Mouse (Mus musculus): ENCODE data around the gene Ftcd. TPM values are rescaled to one million over a fixed set of nuclear protein-coding genes. Genes with fewer than 3 reads are reported as not detected.

Gene Ftcd
- not detected in 2 replicates for total RNA-seq (2017)

DNA sequence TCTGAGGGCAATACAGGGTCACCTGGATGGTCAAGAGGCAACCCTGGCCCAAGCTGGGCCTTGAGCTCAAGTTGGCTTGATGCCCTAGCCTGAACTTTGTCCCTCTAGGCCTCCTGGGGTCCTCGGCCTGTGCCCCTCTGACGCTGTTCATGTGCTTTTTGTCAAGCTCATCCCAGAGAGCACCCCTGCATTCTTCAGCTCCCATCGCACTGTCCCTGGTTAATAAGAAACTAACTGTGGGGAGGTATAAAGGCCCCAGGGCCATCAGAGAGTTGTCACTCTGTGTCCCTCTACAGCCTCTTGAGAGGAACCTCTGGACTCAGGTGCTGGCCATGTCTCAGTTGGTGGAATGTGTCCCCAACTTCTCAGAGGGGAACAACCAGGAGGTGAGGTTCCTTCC, at the start of gene Ftcd:
Gene Ftcd (plus strand): TSS at position 275 of the 400 bp plus-strand sequence.
- no peak for ATAC-seq (replicated peaks; ENCODE audit: low read depth, poor library complexity, severe bottlenecking)

- no peak; the same call in 1 of the 2 replicates for ATAC-seq (replicated peaks; ENCODE audit: low read depth, poor library complexity, severe bottlenecking)
Observed at GRCm38 (mm10) chr10:76530922-76531321, 44.5 kb upstream of the Ftcd start.

- peak; percentile 94 for ATAC-seq (replicated peaks; ENCODE audit: low read depth, poor library complexity, severe bottlenecking)
Observed at GRCm38 (mm10) chr10:76531375-76531774, 44.1 kb upstream of the Ftcd start, which contains the start of gene Lss. Lss (plus strand) TSS chr10:76531588.

- no peak for ATAC-seq (replicated peaks; ENCODE audit: low read depth, poor library complexity, severe bottlenecking)
Observed at GRCm38 (mm10) chr10:76531828-76532227, 43.6 kb upstream of the Ftcd start.

GRCm38 (mm10) chr10:76535526-76535925, 39.9 kb upstream of the Ftcd start:
- ATAC-seq (replicated peaks; ENCODE audit: low read depth, poor library complexity, severe bottlenecking): no peak

DNA sequence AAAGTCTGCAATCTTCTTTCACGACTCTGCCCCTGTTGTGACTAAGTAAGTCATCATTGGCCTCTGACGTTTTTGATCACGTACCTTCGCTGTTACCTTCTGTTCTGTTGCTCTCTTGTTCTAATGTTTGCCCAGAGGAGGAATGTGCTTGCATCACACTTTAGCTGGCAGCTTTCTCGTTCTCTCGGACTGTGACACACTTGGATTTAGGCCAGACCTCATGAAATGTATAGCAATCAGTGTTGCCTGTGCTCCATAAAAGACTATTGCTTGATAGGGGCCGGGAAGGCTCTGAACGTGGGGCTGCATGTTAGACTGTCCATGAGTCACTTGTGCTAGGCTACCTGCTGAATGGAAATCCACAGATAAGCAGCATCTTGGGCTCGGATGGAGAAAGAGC, 37.8 kb upstream of the Ftcd start:
- no peak for ATAC-seq (replicated peaks; ENCODE audit: low read depth, poor library complexity, severe bottlenecking)

DNA sequence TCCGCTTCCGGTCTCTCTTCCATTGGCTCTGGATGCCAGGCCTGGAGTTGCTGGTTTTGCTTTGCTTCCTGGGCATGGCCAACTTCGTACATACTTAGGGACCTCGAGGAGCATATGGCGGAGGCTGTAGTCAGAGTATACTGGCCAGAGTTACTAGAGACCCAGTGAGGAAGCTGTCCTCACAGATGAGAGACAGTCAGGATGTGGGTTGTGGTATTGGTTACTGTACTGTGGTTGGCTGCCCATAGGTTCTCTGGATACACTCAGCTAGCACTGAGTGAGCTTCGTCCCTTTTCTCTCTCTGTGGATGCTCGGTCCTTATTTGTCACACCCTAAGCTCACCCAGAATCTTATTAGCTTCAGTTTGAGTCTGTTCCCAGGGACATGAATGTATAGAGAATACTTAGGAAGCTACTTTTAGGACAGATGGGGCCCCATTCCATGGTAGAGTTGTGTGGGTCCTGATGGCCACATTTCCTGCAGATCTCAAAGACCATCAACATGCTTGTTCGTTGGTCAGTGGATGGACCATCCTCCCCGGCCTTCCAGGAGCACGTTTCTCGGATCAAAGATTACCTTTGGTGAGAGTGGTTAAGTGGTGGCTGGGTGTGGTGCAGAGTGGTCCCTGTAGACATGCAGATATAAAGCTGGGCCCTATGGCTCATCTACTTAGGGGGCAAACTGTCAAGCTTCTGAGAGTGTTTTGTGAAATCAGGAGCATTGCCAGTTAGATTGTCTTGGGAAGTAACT, 33.9 kb upstream of the Ftcd start:
- ATAC-seq (replicated peaks; ENCODE audit: low read depth, poor library complexity, severe bottlenecking): peak; percentile 91

- peak; percentile 66 for ATAC-seq (replicated peaks; ENCODE audit: low read depth, poor library complexity, severe bottlenecking)
Observed at GRCm38 (mm10) chr10:76542636-76543375, 32.6 kb upstream of the Ftcd start.

DNA sequence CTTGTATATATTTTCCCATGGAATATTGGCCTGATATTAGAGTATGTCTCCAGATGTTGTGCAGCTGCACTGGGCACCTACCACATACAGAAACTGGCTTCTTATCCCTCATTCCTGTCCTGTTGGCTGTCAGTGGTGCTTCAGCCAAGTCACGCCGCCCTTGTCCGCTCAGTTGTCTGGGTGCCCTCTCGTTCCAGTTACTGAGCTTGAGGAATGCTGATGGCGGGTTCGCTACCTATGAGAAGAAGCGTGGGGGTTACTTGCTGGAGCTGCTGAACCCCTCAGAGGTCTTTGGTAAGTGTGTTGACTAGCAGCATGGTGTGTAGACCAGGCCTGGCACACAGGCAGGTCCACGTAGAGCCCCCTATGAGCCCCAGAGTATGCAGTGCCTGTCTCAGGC, 28.9 kb upstream of the Ftcd start:
- no peak for ATAC-seq (replicated peaks; ENCODE audit: low read depth, poor library complexity, severe bottlenecking)

- ATAC-seq (replicated peaks; ENCODE audit: low read depth, poor library complexity, severe bottlenecking): no peak
Observed at GRCm38 (mm10) chr10:76548218-76548617, 27.2 kb upstream of the Ftcd start.

GRCm38 (mm10) chr10:76550458-76550857, 25.0 kb upstream of the Ftcd start:
- 0 out of 2 replicates have a peak, but pooled peaks have one; percentile 36 for ATAC-seq (replicated peaks; ENCODE audit: low read depth, poor library complexity, severe bottlenecking)

GRCm38 (mm10) chr10:76551556-76551955, 23.9 kb upstream of the Ftcd start:
- no peak for ATAC-seq (replicated peaks; ENCODE audit: low read depth, poor library complexity, severe bottlenecking)

DNA sequence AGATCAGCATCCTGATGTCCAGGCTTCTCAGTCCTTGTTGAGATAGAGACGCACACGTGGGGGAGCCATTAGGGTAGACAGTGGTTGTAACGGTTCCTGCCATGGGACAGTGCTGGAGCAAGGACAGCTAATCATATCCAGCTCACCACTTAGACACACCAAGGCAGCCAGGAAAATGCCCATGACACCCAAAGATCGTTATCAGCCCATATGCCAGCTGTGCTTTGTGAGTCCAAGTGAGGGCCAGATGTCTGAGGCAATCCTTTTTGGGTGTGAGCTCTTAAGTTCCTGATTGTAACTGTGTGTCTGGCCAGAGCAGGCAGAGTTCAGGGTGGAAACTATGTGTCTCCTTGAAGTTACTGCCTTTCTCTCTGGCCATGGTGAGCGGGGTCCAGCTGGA, 21.4 kb upstream of the Ftcd start:
- ATAC-seq (replicated peaks; ENCODE audit: low read depth, poor library complexity, severe bottlenecking): 0 out of 2 replicates have a peak, but pooled peaks have one; percentile 15

DNA sequence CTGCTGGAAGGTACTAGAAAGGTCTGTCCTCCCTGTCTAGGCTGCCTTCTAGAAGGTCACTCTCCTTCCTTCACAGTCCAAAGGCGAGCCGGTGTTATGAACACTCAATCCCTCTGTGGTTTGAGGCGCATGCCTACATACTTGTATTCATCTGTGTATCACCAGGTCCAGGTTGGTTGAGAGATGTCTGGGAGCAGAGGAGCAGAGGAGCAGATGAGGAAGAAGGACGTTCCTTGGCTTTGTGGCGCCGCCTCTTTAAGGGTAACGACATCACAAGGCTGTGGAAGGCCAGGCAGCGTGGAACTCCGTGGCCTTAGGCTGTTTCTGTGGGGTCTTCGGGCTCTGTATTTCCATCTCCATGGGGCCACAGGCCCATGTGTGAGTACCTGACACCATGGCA, 13.5 kb upstream of the Ftcd start, which contains the start of gene Spatc1l:
Gene Spatc1l (plus strand): TSS at position 301 of the 400 bp plus-strand sequence.
- ATAC-seq (replicated peaks; ENCODE audit: low read depth, poor library complexity, severe bottlenecking): no peak

DNA sequence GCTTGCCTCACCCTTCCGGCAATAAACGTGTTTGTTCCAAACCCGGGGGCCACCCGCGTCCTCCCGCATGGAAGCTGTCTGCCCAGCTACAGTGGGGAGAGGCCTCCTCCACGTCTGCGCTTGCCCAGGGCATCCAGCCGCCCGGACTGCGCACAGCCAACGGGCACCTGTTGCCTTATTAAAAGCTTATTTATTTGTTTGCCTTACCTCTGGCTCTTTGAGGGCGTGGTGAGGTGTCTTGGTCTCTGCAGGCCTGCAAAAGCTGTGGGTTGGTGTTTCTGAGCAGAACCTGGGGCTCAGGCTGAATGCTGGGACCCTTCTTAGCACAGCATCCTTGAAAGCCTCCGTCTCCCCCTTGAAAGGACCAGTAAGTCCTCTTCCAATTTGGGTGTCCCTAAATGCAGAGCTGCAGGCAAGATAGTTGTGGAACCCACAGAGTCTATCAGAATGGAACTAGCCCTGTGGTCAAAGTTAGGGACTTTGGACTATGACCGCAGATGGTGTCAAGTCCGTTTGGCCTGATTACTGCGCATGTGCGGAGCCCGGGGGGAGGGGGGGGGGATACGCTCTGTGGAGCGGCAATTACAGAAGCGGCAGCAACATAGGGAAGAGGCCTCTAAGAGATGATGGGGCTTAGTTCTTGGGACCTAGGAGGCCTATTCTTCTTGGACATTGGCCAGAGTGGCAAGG, 5.3 kb upstream of the Ftcd start:
- no peak for ATAC-seq (replicated peaks; ENCODE audit: low read depth, poor library complexity, severe bottlenecking)

DNA sequence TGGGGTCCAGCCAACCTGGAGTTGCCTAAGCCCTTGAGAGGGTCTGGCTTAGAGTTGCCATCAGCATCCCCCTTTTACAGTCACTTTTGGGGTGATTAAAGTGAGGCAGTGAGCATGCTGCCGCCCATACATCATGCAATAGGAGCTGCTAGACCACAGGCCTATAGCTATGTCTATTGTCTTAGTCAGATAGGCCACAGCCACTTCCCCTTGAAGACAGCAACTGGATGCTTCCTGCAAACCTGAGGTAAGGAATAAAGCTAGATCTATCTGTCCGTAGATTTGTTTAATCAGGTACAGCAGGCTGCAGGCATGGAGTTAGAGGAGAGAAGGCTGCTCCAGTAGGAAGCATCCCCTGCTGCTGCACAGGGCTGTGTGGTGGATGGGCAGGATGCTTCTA, 4.4 kb upstream of the Ftcd start:
- ATAC-seq (replicated peaks; ENCODE audit: low read depth, poor library complexity, severe bottlenecking): peak; percentile 68

DNA sequence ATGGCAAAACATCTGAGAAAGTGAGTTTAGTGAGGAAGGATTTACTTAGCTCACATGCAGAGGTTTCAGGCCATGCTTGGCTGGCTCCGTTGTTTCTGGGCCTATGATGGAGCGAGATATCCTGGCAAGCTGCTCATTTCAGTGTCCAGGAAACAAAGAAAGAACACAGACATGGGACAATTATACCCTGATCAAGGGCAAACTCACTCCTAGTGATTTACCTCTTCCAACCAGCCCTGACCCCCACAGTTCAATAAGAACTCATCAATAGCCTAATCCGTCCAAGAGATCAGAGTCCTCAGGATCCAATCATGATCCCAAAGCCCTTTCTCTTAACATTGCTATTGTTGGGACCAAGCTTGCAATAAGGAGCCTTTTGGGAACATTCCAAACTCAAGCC, 3.3 kb upstream of the Ftcd start:
- ATAC-seq (replicated peaks; ENCODE audit: low read depth, poor library complexity, severe bottlenecking): no peak

DNA sequence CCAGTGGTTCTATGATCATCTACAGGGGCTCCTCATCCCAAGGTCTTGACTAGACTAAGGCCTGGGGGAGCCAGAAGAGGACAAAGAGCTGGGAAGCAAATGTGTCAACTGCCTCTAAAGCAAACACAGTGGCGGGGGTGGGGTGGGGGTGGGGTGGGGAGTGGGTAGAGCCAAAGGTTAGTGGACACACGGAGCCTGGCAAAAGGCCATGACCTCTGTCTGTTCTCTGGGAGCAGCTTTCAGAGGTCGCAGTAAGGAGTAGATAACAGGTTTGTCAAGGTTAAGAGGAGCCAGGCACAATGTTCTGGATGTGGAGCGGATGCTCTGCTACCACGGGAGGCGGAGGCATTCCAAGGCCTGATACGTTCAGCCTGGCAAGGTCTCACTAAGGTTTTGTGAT, 1.5 kb downstream of the Ftcd start:
- no peak for ATAC-seq (replicated peaks; ENCODE audit: low read depth, poor library complexity, severe bottlenecking)

- ATAC-seq (replicated peaks; ENCODE audit: low read depth, poor library complexity, severe bottlenecking): no peak
Observed at GRCm38 (mm10) chr10:76584138-76584537, 8.7 kb downstream of the Ftcd start.

- no peak for ATAC-seq (replicated peaks; ENCODE audit: low read depth, poor library complexity, severe bottlenecking)
Observed at GRCm38 (mm10) chr10:76586190-76586589, 10.7 kb downstream of the Ftcd start.

GRCm38 (mm10) chr10:76590197-76590596, 14.7 kb downstream of the Ftcd start:
- no peak for ATAC-seq (replicated peaks; ENCODE audit: low read depth, poor library complexity, severe bottlenecking)
